Mouse (Mus musculus) C2C12 (cell line): ENCODE results near the gene Coq3. TPM values are rescaled to one million over a fixed set of nuclear protein-coding genes. Genes with fewer than 3 reads are reported as not detected.

Experiments used
- H3K27me3 ChIP-seq: one replicate; pipeline ENCODE4 v1.6.1; 2011; ENCODE audit not compliant: control insufficient read depth, insufficient read depth, insufficient read length
- H3K36me3 ChIP-seq: one replicate; pipeline ENCODE4 v1.6.1; 2011; ENCODE audit not compliant: control insufficient read depth, insufficient read depth
- H3K4me3 ChIP-seq: one replicate; pipeline ENCODE4 v1.5.1; 2011; ENCODE audit warnings: mild to moderate bottlenecking, control low read depth; ENCODE audit not compliant: poor library complexity, insufficient read depth, severe bottlenecking
- H3K79me2 ChIP-seq: one replicate; pipeline ENCODE4 v1.6.1; 2011; ENCODE audit not compliant: control insufficient read depth, insufficient read depth
- H3K79me3 ChIP-seq: one replicate; pipeline ENCODE4 v1.6.1; 2011; ENCODE audit warnings: low read depth, control low read depth
- H3ac ChIP-seq: one replicate; pipeline ENCODE3; 2011; ENCODE audit warnings: low read depth; ENCODE audit not compliant: control insufficient read depth, insufficient read length
- CEBPB ChIP-seq: IDR thresholded peaks from one replicate; pipeline ENCODE4 v1.6.1; 2011; ENCODE audit warnings: low read depth, mild to moderate bottlenecking, control low read depth, moderate library complexity
- CTCF ChIP-seq: IDR thresholded peaks from one replicate; pipeline ENCODE4 v1.5.1; 2011; ENCODE audit not compliant: control insufficient read depth, insufficient read depth, insufficient read length
- FOSL1 ChIP-seq: IDR thresholded peaks from one replicate; pipeline ENCODE4 v1.8.0; 2011; ENCODE audit warnings: mild to moderate bottlenecking, low read length; ENCODE audit not compliant: poor library complexity, insufficient read depth, severe bottlenecking
- MAX ChIP-seq: IDR thresholded peaks from one replicate; pipeline ENCODE4 v1.6.1; 2011; ENCODE audit warnings: mild to moderate bottlenecking, control low read depth
- MYOD1 ChIP-seq: IDR thresholded peaks from one replicate; pipeline ENCODE4 v1.6.1; 2011; ENCODE audit warnings: low read depth; ENCODE audit not compliant: control insufficient read depth, insufficient read length
- MYOG ChIP-seq: IDR thresholded peaks from one replicate; pipeline ENCODE4 v1.6.1; 2011; ENCODE audit not compliant: control insufficient read depth, insufficient read length; ENCODE audit errors: extremely low read depth
- USF1 ChIP-seq: IDR thresholded peaks from one replicate; pipeline ENCODE4 v1.6.1; 2011; ENCODE audit warnings: low read depth, mild to moderate bottlenecking, control low read depth, moderate library complexity
- polyA plus RNA-seq: library from polyadenylated mRNA; unstranded; fragments of >200 nt; fragmentation: generic; extraction: Trizol; gene quantifications from one replicate; pipeline ENCODE4 v1.2.1, GENCODE M21; 2012; ENCODE audit warnings: missing spikeins

The Coq3 gene
- polyA plus RNA-seq, 1 experiment, result 11.3 TPM

GRCm38 (mm10) chr4:21865226-21865625 is 14.2 kb upstream of the Coq3 start:
- H3ac ChIP-seq, result no peak overlapping the region
- H3K79me2 ChIP-seq, result peaks cover 9% of the 10 kb centered on the region
- H3K79me3 ChIP-seq, result peaks cover 7% of the 10 kb centered on the region
- H3K36me3 ChIP-seq, result peaks cover 79% of the 10 kb centered on the region
- no peak for TF ChIP-seq MYOD1
- TF ChIP-seq FOSL1, result no peak
- TF ChIP-seq MYOG, result no peak
- TF ChIP-seq CTCF, result no peak
- TF ChIP-seq USF1, result no peak
- TF ChIP-seq MAX, result no peak
- no peak for TF ChIP-seq CEBPB
- no peaks in the 10 kb centered on the region for H3K27me3 ChIP-seq
- H3K4me3 ChIP-seq, result no peak overlapping the region

GRCm38 (mm10) chr4:21878776-21879175 is 697 bp upstream of the Coq3 start:
- H3K36me3 ChIP-seq, result peaks cover 27% of the 10 kb centered on the region
- no peaks in the 10 kb centered on the region for H3K79me3 ChIP-seq
- no peaks in the 10 kb centered on the region for H3K79me2 ChIP-seq
- no peak for TF ChIP-seq MYOD1
- TF ChIP-seq CTCF, result no peak
- no peak for TF ChIP-seq MAX
- TF ChIP-seq FOSL1, result no peak
- TF ChIP-seq MYOG, result no peak
- TF ChIP-seq USF1, result no peak
- H3ac ChIP-seq, result no peak overlapping the region
- H3K27me3 ChIP-seq, result no peaks in the 10 kb centered on the region
- peak overlapping the region; percentile 42 for H3K4me3 ChIP-seq

GRCm38 (mm10) chr4:21882806-21883205 is 3.3 kb downstream of the Coq3 start:
- Histone ChIP-seq H3K79me2 (no peaks in the 10 kb centered on the region), H3K79me3 (no peaks in the 10 kb centered on the region), H3K36me3 (peaks cover 4% of the 10 kb centered on the region), H3ac (no peak overlapping the region), H3K4me3 (no peak overlapping the region), H3K27me3 (no peaks in the 10 kb centered on the region)
- TF ChIP-seq MYOD1 (no peak), MYOG (no peak), USF1 (no peak), MAX (no peak), CEBPB (no peak), CTCF (no peak), FOSL1 (no peak)

- Histone ChIP-seq H3K4me3 (no peak overlapping the region), H3ac (no peak overlapping the region), H3K79me3 (no peaks in the 10 kb centered on the region), H3K27me3 (no peaks in the 10 kb centered on the region), H3K36me3 (no peaks in the 10 kb centered on the region), H3K79me2 (no peaks in the 10 kb centered on the region)
- no peak for TF ChIP-seq CTCF
- no peak for TF ChIP-seq MYOG
- TF ChIP-seq MAX, result no peak
- no peak for TF ChIP-seq MYOD1
- no peak for TF ChIP-seq FOSL1
These were observed 6.4 kb downstream of the Coq3 start for GRCm38 (mm10) chr4:21885831-21886230.

- Histone ChIP-seq H3K27me3 (no peaks in the 10 kb centered on the region), H3K4me3 (peak within 1 kb of the TSS; percentile 49), H3K79me3 (no peaks in the 10 kb centered on the region), H3K36me3 (no peaks in the 10 kb centered on the region), H3K79me2 (peaks cover 14% of the 10 kb centered on the region), H3ac (peak within 1 kb of the TSS; percentile 61)
- TF ChIP-seq MYOG (no peak), USF1 (peak; percentile 66), MYOD1 (no peak), MAX (peak; percentile 43), CEBPB (no peak), CTCF (no peak), FOSL1 (no peak)
These were observed 51.7 kb downstream of the Coq3 start, which contains the start of gene Faxc for GRCm38 (mm10) chr4:21930971-21931771. Faxc (plus strand) TSS chr4:21931329.
